Comparison of ENCODE assay signal across 24 mouse cellular contexts in genomic region chr9:85394975-85395374, GRCm38 (mm10).
DNase-seq lines count a peak whose midpoint lies in the region; ATAC-seq and TF ChIP-seq lines count a peak whose summit lies in the region.
"Had no signal": no experiment of that assay in that cellular context is flagged by ENCODE, and none has a peak within 500 bp of the region (broad histone marks: within the 10 kb centered on the region; RNA-seq: fewer than 3 reads in every experiment).

No protein-coding gene starts in this region.

- no peak overlapping the region for H3K4me3 ChIP-seq in embryonic facial prominence, embryonic 14.5 days (ENCODE audit: low read depth, low read length)
- H3K4me3 ChIP-seq in embryonic facial prominence, embryonic 10.5 days: no peak overlapping the region
- no peak overlapping the region for H3K4me3 ChIP-seq in forebrain, postnatal 0 days (ENCODE audit: low read depth, low read length)
- no peak overlapping the region for H3K4me3 ChIP-seq in forebrain, embryonic 14.5 days (ENCODE audit: low read depth, low read length)
- H3K4me3 ChIP-seq: embryonic facial prominence, embryonic 12.5 days; forebrain, embryonic 15.5 days had no signal

- H3K9ac ChIP-seq in embryonic facial prominence, embryonic 14.5 days (ENCODE audit: low read depth, low read length): no peak overlapping the region
- H3K9ac ChIP-seq in forebrain, postnatal 0 days: no peak overlapping the region
- H3K9ac ChIP-seq in forebrain, embryonic 14.5 days (ENCODE audit: low read length): no peak overlapping the region
- H3K9ac ChIP-seq: embryonic facial prominence, embryonic 12.5 days; forebrain, embryonic 15.5 days had no signal

- no peak for TF ChIP-seq POLR2A in brain, embryonic 14.5 days (IDR thresholded peaks at IDR 0.05; ENCODE audit: borderline replicate concordance, extremely low read depth, insufficient read depth, insufficient read length, poor library complexity, severe bottlenecking)

- H3K36me3 ChIP-seq in embryonic facial prominence, embryonic 14.5 days (ENCODE audit: control insufficient read depth, insufficient read depth, low read length): no peaks in the 10 kb centered on the region
- H3K36me3 ChIP-seq in embryonic facial prominence, embryonic 10.5 days (replicated peaks): no peaks in the 10 kb centered on the region
- no peaks in the 10 kb centered on the region for H3K36me3 ChIP-seq in forebrain, postnatal 0 days (ENCODE audit: insufficient read depth)
- H3K36me3 ChIP-seq in forebrain, embryonic 14.5 days (ENCODE audit: control insufficient read depth, insufficient read depth, low read length): no peaks in the 10 kb centered on the region
- H3K36me3 ChIP-seq: embryonic facial prominence, embryonic 12.5 days; forebrain, embryonic 15.5 days; G1E had no signal

- no peaks in the 10 kb centered on the region for H3K9me3 ChIP-seq in embryonic facial prominence, embryonic 14.5 days (ENCODE audit: control insufficient read depth, low read length)
- H3K9me3 ChIP-seq in embryonic facial prominence, embryonic 10.5 days: no peaks in the 10 kb centered on the region
- no peaks in the 10 kb centered on the region for H3K9me3 ChIP-seq in forebrain, postnatal 0 days (ENCODE audit: low read length)
- H3K9me3 ChIP-seq in forebrain, embryonic 14.5 days (replicated peaks; ENCODE audit: control insufficient read depth, low read length): no peaks in the 10 kb centered on the region
- H3K9me3 ChIP-seq: embryonic facial prominence, embryonic 12.5 days; forebrain, embryonic 15.5 days; G1E had no signal

- no peak for TF ChIP-seq CTCF in forebrain, postnatal 0 days (IDR thresholded peaks at IDR 0.05; ENCODE audit: low read depth)
- no peak for TF ChIP-seq CTCF in brain, embryonic 14.5 days (IDR thresholded peaks at IDR 0.05; ENCODE audit: borderline replicate concordance, extremely low read depth, insufficient read depth, insufficient read length)

- no peaks in the 10 kb centered on the region for H3K27me3 ChIP-seq in embryonic facial prominence, embryonic 14.5 days (replicated peaks; ENCODE audit: control insufficient read depth, insufficient read depth, low read length)
- H3K27me3 ChIP-seq in embryonic facial prominence, embryonic 10.5 days (replicated peaks; ENCODE audit: low read depth, poor library complexity, severe bottlenecking): no peaks in the 10 kb centered on the region
- H3K27me3 ChIP-seq in forebrain, postnatal 0 days (ENCODE audit: insufficient read depth, low read length): no peaks in the 10 kb centered on the region
- H3K27me3 ChIP-seq in forebrain, embryonic 14.5 days (replicated peaks; ENCODE audit: control insufficient read depth, insufficient read depth, low read length): no peaks in the 10 kb centered on the region
- H3K27me3 ChIP-seq: CH12.LX; embryonic facial prominence, embryonic 12.5 days; forebrain, embryonic 15.5 days; Patski had no signal

- 61% methylated on average over 6 of the region's 6 CpGs for WGBS in embryonic facial prominence, embryonic 14.5 days
- WGBS in embryonic facial prominence, embryonic 10.5 days: 84% methylated on average over 6 of the region's 6 CpGs
- 67% methylated on average over 6 of the region's 6 CpGs for WGBS in forebrain, postnatal 0 days
- 80% methylated on average over 6 of the region's 6 CpGs for WGBS in forebrain, embryonic 14.5 days

- H3K4me2 ChIP-seq in embryonic facial prominence, embryonic 14.5 days (ENCODE audit: low read depth, low read length): no peak overlapping the region
- no peak overlapping the region for H3K4me2 ChIP-seq in forebrain, postnatal 0 days (ENCODE audit: low read depth)
- H3K4me2 ChIP-seq in forebrain, embryonic 14.5 days (ENCODE audit: low read length): no peak overlapping the region
- H3K4me2 ChIP-seq: embryonic facial prominence, embryonic 12.5 days; forebrain, embryonic 15.5 days had no signal

- ATAC-seq in embryonic facial prominence, embryonic 14.5 days (ENCODE audit: low read depth): peak; percentile 65; the same call in 1 of the 2 replicates
- ATAC-seq in forebrain, postnatal 0 days: peak; percentile 40; the same call in 1 of the 2 replicates
- ATAC-seq in forebrain, embryonic 14.5 days: no peak
- ATAC-seq: activated CD4-positive, CD25-positive, alpha-beta regulatory T cell, adult 4 months; CD4-positive, CD25-positive, alpha-beta regulatory T cell, adult 4 months; forebrain, embryonic 15.5 days; Patski had no signal

- H3K27ac ChIP-seq in embryonic facial prominence, embryonic 14.5 days (replicated peaks; ENCODE audit: low read depth, low read length): no peak overlapping the region
- no peak overlapping the region for H3K27ac ChIP-seq in embryonic facial prominence, embryonic 10.5 days (replicated peaks)
- no peak overlapping the region for H3K27ac ChIP-seq in forebrain, postnatal 0 days (ENCODE audit: low read depth, low read length)
- H3K27ac ChIP-seq in forebrain, embryonic 14.5 days (ENCODE audit: low read depth, low read length): no peak overlapping the region
- H3K27ac ChIP-seq: embryonic facial prominence, embryonic 12.5 days; forebrain, embryonic 15.5 days had no signal

- DNase-seq in embryonic facial prominence, embryonic 14.5 days (ENCODE audit: low spot score): peak; percentile 63
- no peak for DNase-seq in embryonic facial prominence, embryonic 10.5 days (ENCODE audit: low spot score)
- no peak for DNase-seq in forebrain, postnatal 0 days
- DNase-seq in forebrain, embryonic 14.5 days (ENCODE audit: low spot score): no peak
- DNase-seq in brain, embryonic 14.5 days (ENCODE audit: low read depth): peak; percentile 29
- no peak for DNase-seq in layer of hippocampus, adult 9-10 months (ENCODE audit: low spot score)
- DNase-seq: adrenal gland, adult 8-10 months; adrenal gland, postnatal 14 days; adrenal gland, postnatal 36 days; B cell, adult 2 months; cerebellum, adult 11 months; cerebellum, adult 18-20 months; cerebellum, adult 8-10 months; cerebellum, adult 9-11 months; cerebellum, postnatal 14 days; cerebellum, postnatal 36 days; embryo, embryonic 11 days had no signal

- no peaks in the 10 kb centered on the region for H3K4me1 ChIP-seq in embryonic facial prominence, embryonic 14.5 days (ENCODE audit: control insufficient read depth, insufficient read depth, low read length)
- H3K4me1 ChIP-seq in embryonic facial prominence, embryonic 10.5 days: no peaks in the 10 kb centered on the region
- H3K4me1 ChIP-seq in forebrain, postnatal 0 days (ENCODE audit: insufficient read depth): no peaks in the 10 kb centered on the region
- H3K4me1 ChIP-seq in forebrain, embryonic 14.5 days (ENCODE audit: control insufficient read depth, insufficient read depth, low read length): no peaks in the 10 kb centered on the region
- H3K4me1 ChIP-seq: embryonic facial prominence, embryonic 12.5 days; forebrain, embryonic 15.5 days had no signal

Comparison
In these comparisons a context has a peak if more than half of its experiments do, and no peak if none do; other contexts are left out.
1. DNase-seq: peak in embryonic facial prominence, embryonic 14.5 days (single experiment) and brain, embryonic 14.5 days (single experiment); none in embryonic facial prominence, embryonic 10.5 days (single experiment), forebrain, postnatal 0 days (single experiment), forebrain, embryonic 14.5 days (single experiment) and layer of hippocampus, adult 9-10 months (single experiment).